Mouse (Mus musculus): ENCODE results near the gene Gm26897. TPM values are rescaled to one million over a fixed set of nuclear protein-coding genes. Genes with fewer than 3 reads are reported as not detected.

The Gm26897 gene
- total and polyA plus RNA-seq, 2 experiments from 2014 or later: not detected

DNA sequence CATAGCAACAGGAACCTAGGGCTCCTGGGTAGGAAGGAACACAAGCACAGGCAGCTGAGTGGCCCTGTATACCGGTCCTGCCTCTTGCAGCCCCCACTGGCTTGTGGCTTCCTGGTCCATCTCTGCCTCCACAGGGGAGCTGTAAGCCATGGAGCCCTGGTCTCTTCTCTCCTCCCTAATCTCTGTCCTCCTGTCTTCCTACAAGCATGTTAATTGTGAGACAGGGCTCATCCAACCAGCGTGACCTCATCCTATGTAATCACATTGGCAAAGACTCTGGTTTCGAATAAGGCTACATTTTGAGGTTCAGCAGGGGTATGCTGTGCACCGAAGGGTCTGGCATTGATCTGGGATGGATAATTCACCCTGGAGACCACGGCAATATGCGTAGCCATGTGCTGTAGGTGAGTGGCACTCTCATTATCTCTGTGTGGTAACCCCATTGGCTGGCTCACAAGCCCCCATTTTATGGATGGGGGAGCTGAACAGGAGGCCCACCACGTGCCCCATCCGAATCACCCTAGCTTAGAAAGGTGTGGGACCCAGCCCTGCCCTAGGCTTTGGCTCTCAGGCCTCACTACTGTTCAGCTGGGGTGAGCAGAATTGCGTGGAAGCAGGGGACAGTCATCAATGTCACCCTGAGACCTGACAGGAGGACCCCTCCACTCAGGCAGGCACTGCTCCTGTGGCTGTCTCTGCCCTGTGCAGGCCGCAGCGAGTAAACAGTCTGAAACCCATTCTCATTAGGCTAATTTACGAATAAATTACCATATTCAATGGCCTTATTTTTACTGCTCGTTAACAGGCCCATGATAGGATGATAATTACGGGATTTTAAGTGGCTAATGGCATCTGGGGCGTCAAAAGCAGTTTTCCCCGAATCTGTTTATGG, 6.9 kb downstream of the Gm26897 start:
- TF ChIP-seq CTCF (IDR thresholded peaks at IDR 0.05): no peak
- Histone ChIP-seq H3K9me3 (ENCODE audit: low read length) (no peaks in the 10 kb centered on the region), H3K4me3 (ENCODE audit: low read depth, low read length) (no peak overlapping the region), H3K27ac (ENCODE audit: low read depth, low read length) (peak overlapping the region; percentile 40; the same call in 1 of the 2 replicates), H3K36me3 (ENCODE audit: insufficient read depth, low read length) (no peaks in the 10 kb centered on the region), H3K27me3 (ENCODE audit: insufficient read depth, low read length) (no peaks in the 10 kb centered on the region), H3K4me1 (ENCODE audit: insufficient read depth, low read length) (0 out of 2 replicates have a peak, but pooled peaks cover 5% of the 10 kb centered on the region), H3K9ac (replicated peaks; ENCODE audit: low read length, poor library complexity, severe bottlenecking) (no peak overlapping the region), H3K4me2 (ENCODE audit: low read depth, low read length, poor library complexity, severe bottlenecking) (no peak overlapping the region)
- no peak for DNase-seq (ENCODE audit: low spot score)
- ATAC-seq (ENCODE audit: low FRiP score): no peak
- 24% methylated on average over 16 of the region's 16 CpGs for WGBS

DNA sequence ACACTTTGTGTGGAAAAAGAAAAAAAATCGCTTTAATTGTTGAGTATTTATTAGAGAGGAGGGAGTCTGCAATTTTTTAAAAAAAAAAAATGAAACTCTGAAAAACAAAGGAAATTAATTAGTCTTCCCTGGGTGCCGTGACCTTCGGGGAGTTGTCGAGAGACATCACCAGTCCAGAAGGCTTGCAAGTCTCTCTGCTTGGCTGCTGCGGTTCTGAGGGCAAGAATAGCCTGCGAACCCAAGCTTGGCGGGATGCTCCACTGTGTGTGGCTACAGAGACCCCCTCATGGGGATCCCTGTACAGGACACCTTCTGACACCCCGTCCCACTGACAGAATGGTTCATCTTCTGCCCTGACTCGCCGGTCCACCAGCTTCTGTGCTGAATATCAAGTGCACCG, 7.6 kb downstream of the Gm26897 start:
- no peak for ATAC-seq (ENCODE audit: low FRiP score)
- Histone ChIP-seq H3K36me3 (ENCODE audit: insufficient read depth, low read length) (no peaks in the 10 kb centered on the region), H3K4me2 (ENCODE audit: low read depth, low read length, poor library complexity, severe bottlenecking) (no peak overlapping the region), H3K27ac (ENCODE audit: low read depth, low read length) (peak overlapping the region; percentile 59; the same call in 1 of the 2 replicates), H3K27me3 (ENCODE audit: insufficient read depth, low read length) (no peaks in the 10 kb centered on the region), H3K9me3 (ENCODE audit: low read length) (no peaks in the 10 kb centered on the region), H3K4me1 (ENCODE audit: insufficient read depth, low read length) (0 out of 2 replicates have a peak, but pooled peaks cover 5% of the 10 kb centered on the region), H3K4me3 (ENCODE audit: low read depth, low read length) (no peak overlapping the region), H3K9ac (replicated peaks; ENCODE audit: low read length, poor library complexity, severe bottlenecking) (no peak overlapping the region)
- 14% methylated on average over 11 of the region's 11 CpGs for WGBS
- no peak for DNase-seq (ENCODE audit: low spot score)
- TF ChIP-seq CTCF (IDR thresholded peaks at IDR 0.05): no peak

DNA sequence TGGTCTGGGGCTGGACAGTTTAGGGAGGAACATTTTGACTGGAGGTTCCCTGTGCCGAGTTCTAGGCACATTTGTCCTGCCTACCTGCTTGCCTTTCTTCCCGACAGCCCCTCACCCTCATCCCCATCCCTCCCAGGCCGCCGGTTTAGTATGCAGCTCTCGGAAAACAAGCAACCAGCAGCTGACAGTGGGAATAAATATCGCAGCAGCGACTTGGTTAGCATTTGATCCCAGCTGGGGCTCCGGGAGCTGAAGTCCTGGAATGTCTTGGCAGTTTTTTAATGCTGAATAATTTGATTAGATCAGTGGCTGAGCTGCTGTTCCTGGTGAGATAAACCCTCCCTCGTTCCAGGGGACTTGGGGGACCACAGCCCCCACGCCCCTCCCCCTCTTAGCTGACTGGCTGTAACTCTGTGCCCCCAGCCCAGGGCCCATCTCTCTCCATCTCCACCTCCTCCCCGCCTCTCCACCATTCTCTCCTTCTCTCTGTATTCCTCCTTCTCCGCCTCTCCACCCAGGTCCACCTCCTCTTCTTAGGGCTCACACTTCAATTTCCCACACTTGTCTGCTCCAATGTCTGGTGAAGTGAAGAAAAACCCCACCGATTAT, 8.7 kb downstream of the Gm26897 start:
- Histone ChIP-seq H3K4me2 (ENCODE audit: low read depth, low read length, poor library complexity, severe bottlenecking) (no peak overlapping the region), H3K4me3 (ENCODE audit: low read depth, low read length) (no peak overlapping the region), H3K36me3 (ENCODE audit: insufficient read depth, low read length) (no peaks in the 10 kb centered on the region), H3K9me3 (ENCODE audit: low read length) (no peaks in the 10 kb centered on the region), H3K27me3 (ENCODE audit: insufficient read depth, low read length) (no peaks in the 10 kb centered on the region), H3K9ac (replicated peaks; ENCODE audit: low read length, poor library complexity, severe bottlenecking) (no peak overlapping the region), H3K4me1 (ENCODE audit: insufficient read depth, low read length) (0 out of 2 replicates have a peak, but pooled peaks cover 5% of the 10 kb centered on the region), H3K27ac (ENCODE audit: low read depth, low read length) (peak overlapping the region; percentile 55)
- WGBS: 10% methylated on average over 13 of the region's 13 CpGs
- ATAC-seq (ENCODE audit: low FRiP score) (no peak), DNase-seq (ENCODE audit: low spot score) (peak; percentile 44)
- TF ChIP-seq CTCF (IDR thresholded peaks at IDR 0.05): no peak

DNA sequence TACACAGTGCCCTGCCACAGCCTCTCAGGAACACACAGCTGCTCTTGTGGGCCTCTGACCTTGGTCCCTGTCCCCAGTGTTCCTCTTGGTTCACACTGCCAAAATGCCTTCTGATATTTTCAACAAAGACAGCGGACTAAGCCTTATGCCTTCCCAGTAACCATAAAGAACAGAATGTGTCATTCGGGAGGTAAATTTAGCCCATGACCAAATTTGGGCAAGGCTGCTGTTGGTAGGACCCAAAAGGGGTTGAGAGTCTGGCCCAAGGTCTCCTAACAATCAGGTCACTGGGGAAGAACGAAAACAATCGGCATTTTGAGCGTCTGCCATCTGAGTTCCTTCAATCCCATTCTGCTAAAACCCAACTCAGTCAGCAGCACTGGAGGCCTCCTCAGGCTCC, 15.9 kb downstream of the Gm26897 start:
- Histone ChIP-seq H3K27me3 (ENCODE audit: insufficient read depth, low read length) (no peaks in the 10 kb centered on the region), H3K9me3 (ENCODE audit: low read length) (no peaks in the 10 kb centered on the region), H3K4me3 (ENCODE audit: low read depth, low read length) (no peak overlapping the region), H3K27ac (ENCODE audit: low read depth, low read length) (peak overlapping the region; percentile 55; the same call in 1 of the 2 replicates), H3K4me1 (ENCODE audit: insufficient read depth, low read length) (peaks cover 11% of the 10 kb centered on the region; the same call in 1 of the 2 replicates), H3K36me3 (ENCODE audit: insufficient read depth, low read length) (no peaks in the 10 kb centered on the region), H3K4me2 (ENCODE audit: low read depth, low read length, poor library complexity, severe bottlenecking) (no peak overlapping the region), H3K9ac (replicated peaks; ENCODE audit: low read length, poor library complexity, severe bottlenecking) (no peak overlapping the region)
- no peak for ATAC-seq (ENCODE audit: low FRiP score)
- no peak for DNase-seq (ENCODE audit: low spot score)
- no peak for TF ChIP-seq CTCF (IDR thresholded peaks at IDR 0.05)
- WGBS: 79% methylated on average over 5 of the region's 5 CpGs

DNA sequence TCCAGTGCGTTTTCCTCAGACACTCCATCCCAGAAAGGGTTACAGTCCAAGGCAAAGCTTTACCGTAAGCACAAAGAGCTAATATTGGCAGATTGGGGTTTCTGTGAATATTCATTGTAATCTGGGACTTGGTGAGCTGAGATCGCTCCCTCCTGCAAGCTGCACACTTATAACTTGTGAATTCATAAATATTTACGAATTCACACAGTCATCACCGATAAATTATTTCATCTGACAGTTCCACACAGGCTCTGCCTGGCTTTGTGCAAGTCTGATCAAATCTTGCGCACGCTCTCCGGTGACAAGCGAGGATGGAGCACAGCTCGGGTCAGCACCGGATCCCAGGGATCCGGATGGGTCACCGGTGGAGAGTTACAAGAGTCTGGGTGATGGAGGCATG, 16.4 kb downstream of the Gm26897 start:
- H3K9ac ChIP-seq (replicated peaks; ENCODE audit: low read length, poor library complexity, severe bottlenecking): 0 out of 2 replicates have a peak overlapping the region, but pooled peaks have one; percentile 5
- H3K27me3 ChIP-seq (ENCODE audit: insufficient read depth, low read length): no peaks in the 10 kb centered on the region
- H3K4me1 ChIP-seq (ENCODE audit: insufficient read depth, low read length): peaks cover 12% of the 10 kb centered on the region; the same call in 1 of the 2 replicates
- H3K4me2 ChIP-seq (ENCODE audit: low read depth, low read length, poor library complexity, severe bottlenecking): no peak overlapping the region
- peak overlapping the region; percentile 55 for H3K27ac ChIP-seq (ENCODE audit: low read depth, low read length)
- no peaks in the 10 kb centered on the region for H3K36me3 ChIP-seq (ENCODE audit: insufficient read depth, low read length)
- no peaks in the 10 kb centered on the region for H3K9me3 ChIP-seq (ENCODE audit: low read length)
- 38% methylated on average over 13 of the region's 13 CpGs for WGBS
- no peak for ATAC-seq (ENCODE audit: low FRiP score)
- H3K4me3 ChIP-seq (ENCODE audit: low read depth, low read length): no peak overlapping the region
- TF ChIP-seq CTCF (IDR thresholded peaks at IDR 0.05): no peak
- DNase-seq (ENCODE audit: low spot score): no peak
